Mouse (Mus musculus) WW6 (cell line): ENCODE data around the gene Vmn2r45.
"Not testable (repeated sequence)": the region's sequence is repeated elsewhere in the genome, so short reads cannot be mapped to it uniquely, and the experiment has no call there.

Experiments
- DNase-seq: peaks from one replicate; pipeline ENCODE4 v3.0.0-alpha.2; 2013; ENCODE audit warnings: low read depth, low spot score

Gene Vmn2r45

GRCm38 (mm10) chr7:8488975-8489374, at the start of gene Vmn2r45:
Gene Vmn2r45 (minus strand): TSS chr7:8489075.
- not testable (repeated sequence) for DNase-seq
